Comparison of ENCODE assay signal across 10 mouse cellular contexts in the genomic region with DNA sequence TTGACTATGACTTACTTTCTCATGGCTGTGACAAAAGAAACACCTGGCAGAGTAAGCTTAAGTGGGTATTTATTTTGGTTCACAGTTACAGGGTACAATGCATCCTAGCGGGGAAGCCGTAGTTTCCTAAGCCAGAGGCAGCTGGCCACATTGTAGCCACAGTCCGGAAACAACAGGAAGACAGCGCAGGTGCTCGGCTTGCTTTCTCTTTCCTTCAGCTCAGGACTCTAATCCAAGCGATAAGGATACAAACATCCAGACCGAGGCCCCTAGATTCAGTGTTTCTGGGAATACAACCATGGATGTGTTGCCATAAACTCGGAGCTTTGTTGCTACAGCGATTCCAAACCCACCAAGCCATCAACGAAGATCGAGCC. TPM values are rescaled to one million over a fixed set of nuclear protein-coding genes. Genes with fewer than 3 reads are reported as not detected.
DNase-seq lines count a peak whose midpoint lies in the region; ATAC-seq and TF ChIP-seq lines count a peak whose summit lies in the region.
"Had no signal": no experiment of that assay in that cellular context is flagged by ENCODE, and none has a peak within 500 bp of the region (broad histone marks: within the 10 kb centered on the region; RNA-seq: fewer than 3 reads in every experiment).

No protein-coding gene starts in this region.

- TF ChIP-seq POLR2A in kidney, adult 2 months (IDR thresholded peaks at IDR 0.05; ENCODE audit: low read depth, low read length), result no peak
- no peak for TF ChIP-seq POLR2A in thymus, adult 2 months (IDR thresholded peaks at IDR 0.05; ENCODE audit: control insufficient read depth, extremely low read depth, insufficient read depth, low read length, poor library complexity)

- no peaks in the 10 kb centered on the region for H3K27me3 ChIP-seq in kidney, adult 2 months (replicated peaks; ENCODE audit: control insufficient read depth, insufficient read depth, low read length)
- H3K27me3 ChIP-seq in thymus, adult 2 months (ENCODE audit: control insufficient read depth, insufficient read depth, low read length), result no peaks in the 10 kb centered on the region
- H3K27me3 ChIP-seq in limb, embryonic 10.5 days (ENCODE audit: low read depth, poor library complexity, severe bottlenecking), result peaks cover 55% of the 10 kb centered on the region

- no peaks in the 10 kb centered on the region for H3K9me3 ChIP-seq in limb, embryonic 10.5 days (replicated peaks)
- H3K9me3 ChIP-seq: G1E; hindbrain, embryonic 13.5 days had no signal

- WGBS in kidney, adult 2 months, result 70% methylated on average over 11 of the region's 11 CpGs
- WGBS in thymus, adult 2 months, result 48% methylated on average over 11 of the region's 11 CpGs
- WGBS in limb, embryonic 10.5 days, result 84% methylated on average over 11 of the region's 11 CpGs

- H3K36me3 ChIP-seq in kidney, adult 2 months (ENCODE audit: control insufficient read depth, insufficient read depth, low read length), result no peaks in the 10 kb centered on the region
- H3K36me3 ChIP-seq in thymus, adult 2 months (ENCODE audit: control insufficient read depth, insufficient read depth, low read length), result peaks cover 6% of the 10 kb centered on the region
- H3K36me3 ChIP-seq in limb, embryonic 10.5 days, result peaks cover 6% of the 10 kb centered on the region

- DNase-seq in kidney, adult 2 months, result no peak
- DNase-seq in kidney, postnatal 4 days, result no peak
- peak; percentile 32 for DNase-seq in thymus, adult 2 months
- no peak for DNase-seq in thymus, postnatal 4 days
- DNase-seq in limb, embryonic 10.5 days (ENCODE audit: low spot score), result no peak
- DNase-seq in layer of hippocampus, postnatal 25 days (ENCODE audit: extremely low spot score in 1 of 2, low spot score in 1 of 2), result no peak
- DNase-seq: gastrocnemius, postnatal 14 days had no signal

- ATAC-seq in frontal cortex, adult (ENCODE audit: low TSS enrichment), result no peak

- peak overlapping the region; percentile 99 for H3K27ac ChIP-seq in kidney, adult 2 months (ENCODE audit: insufficient read depth, low read depth, low read length)
- H3K27ac ChIP-seq in thymus, adult 2 months (ENCODE audit: control insufficient read depth, insufficient read depth, low read length), result peak overlapping the region; percentile 86
- H3K27ac ChIP-seq in limb, embryonic 10.5 days, result no peak overlapping the region
- H3K27ac ChIP-seq: hindbrain, embryonic 13.5 days had no signal

- no peak for TF ChIP-seq CTCF in kidney, adult 2 months (conservative IDR thresholded peaks at IDR 0.05; ENCODE audit: insufficient read depth, insufficient read length, low read depth, low read length)
- TF ChIP-seq CTCF in thymus, adult 2 months (IDR thresholded peaks at IDR 0.05; ENCODE audit: borderline replicate concordance, control insufficient read depth, extremely low read depth, insufficient read depth, low read length, poor library complexity), result no peak

- H3K4me1 ChIP-seq in kidney, adult 2 months (ENCODE audit: control insufficient read depth, insufficient read depth, low read length), result peaks cover 36% of the 10 kb centered on the region
- H3K4me1 ChIP-seq in thymus, adult 2 months (replicated peaks; ENCODE audit: control insufficient read depth, insufficient read depth, low read length), result peaks cover 47% of the 10 kb centered on the region
- H3K4me1 ChIP-seq in limb, embryonic 10.5 days, result peaks cover 65% of the 10 kb centered on the region

- H3K4me3 ChIP-seq in kidney, adult 2 months (ENCODE audit: insufficient read depth, low read depth, low read length), result no peak overlapping the region
- peak overlapping the region; percentile 3; the same call in 1 of the 2 replicates for H3K4me3 ChIP-seq in thymus, adult 2 months (ENCODE audit: control insufficient read depth, insufficient read depth, low read length)
- peak overlapping the region; percentile 79; the same call in 1 of the 2 replicates for H3K4me3 ChIP-seq in limb, embryonic 10.5 days

RNA-seq across cellular contexts. Expression of gene Pex16, which starts 1.1 kb away (rescaled TPM):
- polyA plus RNA-seq in kidney, adult 2 months (2012; rRNA removed), result 81.9 and 92.5 TPM in 2 replicates
- 76.1 and 78.0 TPM in 2 replicates for polyA plus RNA-seq in thymus, adult 2 months (2012; rRNA removed)
- polyA plus RNA-seq in limb, embryonic 10.5 days (2016; fragmentation: Nextera tagmentation; extraction: Ambion mirVana), result 19.6 and 20.6 TPM in 2 replicates
- total RNA-seq in layer of hippocampus, postnatal 25 days (2021), result 10 to 100 TPM; 31.7 to 35.5 TPM

RNA-seq across cellular contexts. Expression of gene Large2, which starts 1.2 kb away (rescaled TPM):
- 54.1 and 70.7 TPM in 2 replicates for polyA plus RNA-seq in kidney, adult 2 months (2012; rRNA removed)
- 10.4 and 13.9 TPM in 2 replicates for polyA plus RNA-seq in thymus, adult 2 months (2012; rRNA removed)
- polyA plus RNA-seq in limb, embryonic 10.5 days (2016; fragmentation: Nextera tagmentation; extraction: Ambion mirVana), result 11.5 and 13.0 TPM in 2 replicates
- under 1 TPM; 0.34 to 0.96 TPM for total RNA-seq in layer of hippocampus, postnatal 25 days (2021)
- polyA plus RNA-seq: G1E had no signal

RNA-seq across cellular contexts. Expression of gene 1700029I15Rik, which starts 8.9 kb away (rescaled TPM):
- 4.3 and 5.3 TPM in 2 replicates for polyA plus RNA-seq in kidney, adult 2 months (2012; rRNA removed)
- polyA plus RNA-seq in thymus, adult 2 months (2012; rRNA removed), result 6.4 and 9.0 TPM in 2 replicates
- polyA plus RNA-seq in limb, embryonic 10.5 days (2016; fragmentation: Nextera tagmentation; extraction: Ambion mirVana), result 2.5 and 3.3 TPM in 2 replicates
- total RNA-seq in layer of hippocampus, postnatal 25 days (2021), result 1 to 10 TPM; 3.6 to 4.7 TPM

RNA-seq across cellular contexts. Expression of gene Mapk8ip1, which starts 27.6 kb away (rescaled TPM):
- polyA plus RNA-seq in kidney, adult 2 months (2012; rRNA removed), result 41.5 and 49.3 TPM in 2 replicates
- polyA plus RNA-seq in thymus, adult 2 months (2012; rRNA removed), result 10.6 and 11.4 TPM in 2 replicates
- polyA plus RNA-seq in limb, embryonic 10.5 days (2016; fragmentation: Nextera tagmentation; extraction: Ambion mirVana), result 28.5 and 36.3 TPM in 2 replicates
- total RNA-seq in layer of hippocampus, postnatal 25 days (2021), result 100 to 1,000 TPM; 339 to 369 TPM
